Mouse (Mus musculus) C2C12 (cell line): ENCODE data around the gene Gm3448.
"Not testable (repeated sequence)": the region's sequence is repeated elsewhere in the genome, so short reads cannot be mapped to it uniquely, and the experiment has no call there.

ENCODE experiments used
- CEBPB ChIP-seq: IDR thresholded peaks from one replicate; pipeline ENCODE4 v1.6.1; 2011; ENCODE audit warnings: low read depth, mild to moderate bottlenecking, control low read depth, moderate library complexity
- CTCF ChIP-seq: IDR thresholded peaks from one replicate; pipeline ENCODE4 v1.5.1; 2011; ENCODE audit not compliant: control insufficient read depth, insufficient read depth, insufficient read length
- MAX ChIP-seq: IDR thresholded peaks from one replicate; pipeline ENCODE4 v1.6.1; 2011; ENCODE audit warnings: mild to moderate bottlenecking, control low read depth
- MYOD1 ChIP-seq: IDR thresholded peaks from one replicate; pipeline ENCODE4 v1.6.1; 2011; ENCODE audit warnings: low read depth; ENCODE audit not compliant: control insufficient read depth, insufficient read length
- MYOG ChIP-seq: IDR thresholded peaks from one replicate; pipeline ENCODE4 v1.6.1; 2011; ENCODE audit not compliant: control insufficient read depth, insufficient read length; ENCODE audit errors: extremely low read depth
- USF1 ChIP-seq: IDR thresholded peaks from one replicate; pipeline ENCODE4 v1.6.1; 2011; ENCODE audit warnings: low read depth, mild to moderate bottlenecking, control low read depth, moderate library complexity

GRCm38 (mm10) chr17:15053183-15053828 lies 12.0 kb upstream of the Gm3448 start:
- not testable (repeated sequence) for TF ChIP-seq CTCF, MAX, CEBPB, MYOD1, USF1, MYOG
